In the genomic region with DNA sequence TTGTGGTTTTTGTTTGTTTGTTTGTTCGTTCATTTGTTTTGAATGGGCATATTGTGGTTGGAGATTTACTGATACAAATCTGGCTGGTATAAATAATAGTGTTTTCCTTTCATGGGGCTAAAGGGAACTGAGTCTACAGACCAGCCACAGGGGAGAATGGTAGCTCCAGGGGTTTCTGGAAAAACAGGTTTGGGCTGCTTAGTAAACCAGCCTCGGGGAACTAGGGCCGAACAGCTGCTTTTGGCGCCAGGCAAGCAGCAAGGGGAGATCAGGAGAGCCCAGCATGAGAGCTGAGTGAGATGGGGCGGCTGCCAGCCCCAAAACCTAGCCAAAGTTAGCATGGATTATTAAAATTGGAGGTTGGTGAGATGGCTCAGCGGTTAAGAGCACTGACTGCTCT, we compare ENCODE assay signal across 24 mouse cellular contexts.
A peak's percentile ranks its signal among the peaks of the same experiment; 100 is the strongest.
DNase-seq lines count a peak whose midpoint lies in the region; ATAC-seq and TF ChIP-seq lines count a peak whose summit lies in the region.
"Had no signal": no experiment of that assay in that cellular context is flagged by ENCODE, and none has a peak within 500 bp of the region (broad histone marks: within the 10 kb centered on the region; RNA-seq: fewer than 3 reads in every experiment).

No protein-coding gene starts in this region.

- H3K9ac ChIP-seq in intestine, embryonic 15.5 days, result no peak overlapping the region
- no peak overlapping the region for H3K9ac ChIP-seq in intestine, postnatal 0 days (ENCODE audit: low read depth, low read length)
- H3K9ac ChIP-seq in lung, embryonic 16.5 days (ENCODE audit: low read length), result no peak overlapping the region
- no peak overlapping the region for H3K9ac ChIP-seq in stomach, embryonic 16.5 days (ENCODE audit: low read length)
- H3K9ac ChIP-seq: embryonic facial prominence, embryonic 13.5 days; forebrain, embryonic 13.5 days; hindbrain, embryonic 15.5 days; limb, embryonic 12.5 days; liver, postnatal 0 days; neural tube, embryonic 15.5 days had no signal

- H3K4me3 ChIP-seq in intestine, embryonic 15.5 days (replicated peaks), result no peak overlapping the region
- no peak overlapping the region for H3K4me3 ChIP-seq in intestine, postnatal 0 days (ENCODE audit: low read depth, low read length)
- no peak overlapping the region for H3K4me3 ChIP-seq in lung, embryonic 16.5 days (ENCODE audit: low read length)
- H3K4me3 ChIP-seq in embryonic facial prominence, embryonic 10.5 days, result no peak overlapping the region
- H3K4me3 ChIP-seq in stomach, embryonic 16.5 days (replicated peaks; ENCODE audit: low read length), result no peak overlapping the region
- H3K4me3 ChIP-seq: embryonic facial prominence, embryonic 13.5 days; forebrain, embryonic 13.5 days; gastrocnemius, adult 2 months; heart, embryonic 10.5 days; hindbrain, embryonic 15.5 days; layer of hippocampus, adult 2 months; limb, embryonic 12.5 days; neural tube, embryonic 15.5 days had no signal

- no peaks in the 10 kb centered on the region for H3K4me1 ChIP-seq in intestine, embryonic 15.5 days (replicated peaks)
- no peaks in the 10 kb centered on the region for H3K4me1 ChIP-seq in intestine, postnatal 0 days (replicated peaks; ENCODE audit: control insufficient read depth, insufficient read depth, low read length)
- H3K4me1 ChIP-seq in lung, embryonic 16.5 days (replicated peaks; ENCODE audit: control insufficient read depth, insufficient read depth, low read length), result no peaks in the 10 kb centered on the region; the same call in 1 of the 2 replicates
- H3K4me1 ChIP-seq in embryonic facial prominence, embryonic 10.5 days, result peaks cover 10% of the 10 kb centered on the region; the same call in 1 of the 2 replicates
- H3K4me1 ChIP-seq in stomach, embryonic 16.5 days (ENCODE audit: control insufficient read depth, insufficient read depth, low read length), result peaks cover 3% of the 10 kb centered on the region; the same call in 1 of the 2 replicates
- H3K4me1 ChIP-seq: forebrain, embryonic 13.5 days; hindbrain, embryonic 15.5 days had no signal

- no peak overlapping the region for H3K27ac ChIP-seq in intestine, embryonic 15.5 days
- H3K27ac ChIP-seq in intestine, postnatal 0 days (ENCODE audit: low read depth, low read length), result no peak overlapping the region
- 0 out of 2 replicates have a peak overlapping the region, but pooled peaks have one; percentile 12 for H3K27ac ChIP-seq in lung, embryonic 16.5 days (ENCODE audit: low read length)
- no peak overlapping the region for H3K27ac ChIP-seq in embryonic facial prominence, embryonic 10.5 days (replicated peaks)
- no peak overlapping the region for H3K27ac ChIP-seq in stomach, embryonic 16.5 days (ENCODE audit: low read length)
- H3K27ac ChIP-seq: embryonic facial prominence, embryonic 13.5 days; forebrain, embryonic 13.5 days; gastrocnemius, adult 2 months; heart, embryonic 10.5 days; hindbrain, embryonic 15.5 days; layer of hippocampus, adult 2 months; limb, embryonic 12.5 days; macrophage; neural tube, embryonic 15.5 days had no signal

- no peaks in the 10 kb centered on the region for H3K36me3 ChIP-seq in intestine, embryonic 15.5 days
- no peaks in the 10 kb centered on the region for H3K36me3 ChIP-seq in intestine, postnatal 0 days (ENCODE audit: control insufficient read depth, insufficient read depth)
- no peaks in the 10 kb centered on the region for H3K36me3 ChIP-seq in lung, embryonic 16.5 days (ENCODE audit: control insufficient read depth, insufficient read depth, low read length)
- no peaks in the 10 kb centered on the region for H3K36me3 ChIP-seq in embryonic facial prominence, embryonic 10.5 days (replicated peaks)
- no peaks in the 10 kb centered on the region for H3K36me3 ChIP-seq in stomach, embryonic 16.5 days (ENCODE audit: control insufficient read depth, insufficient read depth, low read length)
- H3K36me3 ChIP-seq: embryonic facial prominence, embryonic 13.5 days; heart, embryonic 10.5 days; hindbrain, embryonic 15.5 days; limb, embryonic 12.5 days; neural tube, embryonic 15.5 days had no signal

- DNase-seq in lung, postnatal 4 days, result no peak
- DNase-seq in embryonic facial prominence, embryonic 10.5 days (ENCODE audit: low spot score), result peak; percentile 28
- no peak for DNase-seq in gastrocnemius, postnatal 10 days
- no peak for DNase-seq in layer of hippocampus, adult 9-10 months (ENCODE audit: low spot score)
- DNase-seq: cerebellum, adult 11 months; cerebellum, adult 9-11 months; gastrocnemius, adult 2 months; kidney, postnatal 14 days; liver, postnatal 0 days; thymus, postnatal 25 days had no signal

- H3K4me2 ChIP-seq in intestine, embryonic 15.5 days (replicated peaks), result no peak overlapping the region
- no peak overlapping the region for H3K4me2 ChIP-seq in intestine, postnatal 0 days (replicated peaks; ENCODE audit: low read depth)
- no peak overlapping the region for H3K4me2 ChIP-seq in lung, embryonic 16.5 days (ENCODE audit: low read depth, low read length)
- H3K4me2 ChIP-seq in stomach, embryonic 16.5 days (ENCODE audit: low read depth, low read length), result no peak overlapping the region
- H3K4me2 ChIP-seq: embryonic facial prominence, embryonic 13.5 days; forebrain, embryonic 13.5 days; hindbrain, embryonic 15.5 days; limb, embryonic 12.5 days; liver, embryonic 11.5 days; neural tube, embryonic 15.5 days had no signal

- TF ChIP-seq CTCF in intestine, postnatal 0 days (IDR thresholded peaks at IDR 0.05; ENCODE audit: low read depth), result no peak

- ATAC-seq in intestine, embryonic 15.5 days, result peak; percentile 67; the same call in 1 of the 2 replicates
- no peak for ATAC-seq in intestine, postnatal 0 days
- ATAC-seq in lung, embryonic 16.5 days (ENCODE audit: low read depth), result peak; percentile 75
- peak; percentile 74; the same call in 1 of the 2 replicates for ATAC-seq in stomach, embryonic 16.5 days (ENCODE audit: insufficient read depth, low FRiP score)
- ATAC-seq: forebrain, embryonic 13.5 days; liver, postnatal 0 days; midbrain, embryonic 16.5 days had no signal

- H3K27me3 ChIP-seq in intestine, embryonic 15.5 days (replicated peaks), result no peaks in the 10 kb centered on the region
- H3K27me3 ChIP-seq in intestine, postnatal 0 days (replicated peaks; ENCODE audit: control insufficient read depth, insufficient read depth, low read length), result no peaks in the 10 kb centered on the region
- H3K27me3 ChIP-seq in lung, embryonic 16.5 days (ENCODE audit: control insufficient read depth, insufficient read depth, low read depth, low read length), result no peaks in the 10 kb centered on the region
- H3K27me3 ChIP-seq in embryonic facial prominence, embryonic 10.5 days (replicated peaks; ENCODE audit: low read depth, poor library complexity, severe bottlenecking), result no peaks in the 10 kb centered on the region
- no peaks in the 10 kb centered on the region for H3K27me3 ChIP-seq in stomach, embryonic 16.5 days (ENCODE audit: control insufficient read depth, insufficient read depth, low read length)
- H3K27me3 ChIP-seq: embryonic facial prominence, embryonic 13.5 days; forebrain, embryonic 13.5 days; hindbrain, embryonic 15.5 days; limb, embryonic 12.5 days; neural tube, embryonic 15.5 days had no signal

- 50% methylated on average over 6 of the region's 6 CpGs for WGBS in intestine, embryonic 15.5 days
- WGBS in intestine, postnatal 0 days, result 46% methylated on average over 6 of the region's 6 CpGs
- 42% methylated on average over 6 of the region's 6 CpGs for WGBS in lung, embryonic 16.5 days
- WGBS in embryonic facial prominence, embryonic 10.5 days, result 33% methylated on average over 6 of the region's 6 CpGs
- WGBS in stomach, embryonic 16.5 days, result 48% methylated on average over 6 of the region's 6 CpGs

- H3K9me3 ChIP-seq in intestine, embryonic 15.5 days, result no peaks in the 10 kb centered on the region
- H3K9me3 ChIP-seq in intestine, postnatal 0 days (ENCODE audit: control insufficient read depth), result no peaks in the 10 kb centered on the region
- H3K9me3 ChIP-seq in lung, embryonic 16.5 days (ENCODE audit: control insufficient read depth, low read length), result no peaks in the 10 kb centered on the region
- no peaks in the 10 kb centered on the region for H3K9me3 ChIP-seq in embryonic facial prominence, embryonic 10.5 days
- H3K9me3 ChIP-seq in stomach, embryonic 16.5 days (replicated peaks; ENCODE audit: control insufficient read depth, low read length), result no peaks in the 10 kb centered on the region
- H3K9me3 ChIP-seq: embryonic facial prominence, embryonic 13.5 days; forebrain, embryonic 13.5 days; heart, embryonic 10.5 days; hindbrain, embryonic 15.5 days; limb, embryonic 12.5 days; neural tube, embryonic 15.5 days had no signal
